Mouse (Mus musculus) urinary bladder, postnatal 4 days (tissue): ENCODE measurements around the gene Bcl9.
A peak's percentile ranks its signal among the peaks of the same experiment; 100 is the strongest.

ENCODE experiments used
- DNase-seq, 2 experiments: peaks; one replicate each; pipeline ENCODE4 v3.0.0; 2021 to 2022; ENCODE audit warnings: low spot score in 2 of 2

Bcl9 gene

GRCm38 (mm10) chr3:97297553-97298432 is at the start of gene Bcl9:
Bcl9 (minus strand) TSS chr3:97297917.
- peak; percentile 79 to 84 for DNase-seq

GRCm38 (mm10) chr3:97339193-97339576 is 41.5 kb upstream of the Bcl9 start:
- DNase-seq, result no peak

DNA sequence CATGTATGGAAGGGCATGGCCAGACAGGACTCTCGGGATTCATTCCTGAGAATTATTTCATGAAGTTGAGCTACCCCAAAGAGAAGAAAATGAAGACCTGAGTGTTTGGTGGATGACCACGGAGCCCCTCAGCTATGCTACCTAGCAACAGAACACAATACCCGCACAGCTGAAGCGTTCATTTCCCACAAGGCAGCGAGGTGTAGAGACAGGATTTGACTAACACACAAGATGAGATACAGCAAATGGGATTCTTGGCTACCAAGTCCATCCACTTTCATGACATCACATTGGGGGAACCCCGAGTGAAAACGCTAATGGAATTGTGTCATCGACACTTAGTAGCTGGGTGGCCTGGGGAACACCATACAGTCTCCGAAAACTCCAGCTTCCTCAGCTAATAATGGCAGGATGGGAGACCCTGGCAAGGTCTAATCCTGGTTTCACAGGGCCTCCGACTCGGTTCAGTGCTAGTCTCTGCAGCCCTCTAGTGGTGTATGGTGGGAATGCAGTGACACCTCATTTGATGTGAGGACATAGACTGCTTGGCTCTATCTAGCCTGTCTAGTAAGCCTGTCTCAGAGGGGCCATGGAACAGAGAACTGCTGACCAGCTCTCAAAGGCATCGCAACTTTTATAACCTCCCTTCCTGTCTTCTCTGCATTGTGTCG is 40.9 kb upstream of the Bcl9 start:
- DNase-seq, result peak; percentile 76 to 92

- peak; percentile 50 to 74 for DNase-seq
Measured at GRCm38 (mm10) chr3:97337306-97337705, 39.6 kb upstream of the Bcl9 start.

DNA sequence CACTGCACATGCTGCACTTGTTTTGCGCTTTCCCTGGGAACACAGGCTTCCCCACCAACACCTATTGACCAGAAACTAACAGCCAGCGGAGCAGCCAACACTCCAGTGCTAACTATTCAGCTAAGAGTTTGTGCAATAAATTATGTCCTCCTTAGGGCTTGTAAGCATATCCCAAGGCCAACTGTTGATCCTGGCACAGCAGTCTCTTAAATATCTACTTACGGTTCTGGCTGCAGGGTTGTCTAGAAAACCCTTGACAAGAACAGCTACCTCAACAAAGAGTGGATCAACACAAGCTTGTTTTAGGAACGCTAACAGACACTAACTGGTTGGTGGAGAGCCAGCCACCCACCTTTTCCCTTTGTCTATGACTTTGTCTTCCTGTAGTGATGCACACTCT is 38.6 kb upstream of the Bcl9 start:
- no peak for DNase-seq

GRCm38 (mm10) chr3:97334618-97335017 is 36.9 kb upstream of the Bcl9 start:
- no peak for DNase-seq

DNA sequence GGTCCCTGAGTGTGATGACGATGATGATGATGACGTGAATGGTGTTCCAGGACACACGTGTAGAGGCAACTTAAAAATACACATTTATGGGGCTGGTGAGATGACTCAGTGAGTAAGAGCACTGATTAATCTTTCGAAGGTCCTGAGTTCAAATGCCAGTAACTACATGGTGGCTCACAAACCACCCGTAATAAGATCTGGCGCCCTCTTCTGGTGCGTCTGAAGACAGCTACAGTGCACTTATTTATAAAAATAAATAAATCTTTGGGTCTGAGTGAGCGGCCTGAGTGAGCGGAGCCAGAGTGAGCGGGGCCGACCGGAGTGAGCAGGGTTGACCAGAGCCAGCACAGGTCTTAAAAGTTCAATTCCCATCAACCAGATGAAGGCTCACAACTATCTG is 34.5 kb upstream of the Bcl9 start:
- no peak for DNase-seq

- DNase-seq, result no peak
Measured at GRCm38 (mm10) chr3:97327809-97328208, 30.1 kb upstream of the Bcl9 start.

DNA sequence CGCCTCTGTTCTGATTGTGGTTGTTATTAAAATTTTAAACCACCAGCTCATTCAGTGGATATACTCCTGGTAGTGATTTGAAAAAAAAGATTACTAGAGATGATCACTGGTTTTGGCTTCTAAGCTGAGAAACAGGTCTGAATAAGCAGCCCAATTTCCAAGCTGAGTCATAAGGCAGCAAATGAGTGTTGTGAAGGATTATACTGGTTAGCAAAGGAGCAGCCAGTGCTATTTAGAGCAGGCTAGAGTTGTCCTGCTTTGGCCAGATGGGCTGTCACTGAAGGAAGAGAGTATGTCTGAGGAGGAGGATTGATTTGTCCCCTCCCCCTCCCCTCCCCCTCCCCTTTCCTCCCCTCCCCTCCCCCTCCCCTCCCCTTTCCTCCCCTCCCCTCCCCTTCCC is 29.6 kb upstream of the Bcl9 start:
- DNase-seq, result no peak

- no peak for DNase-seq
Measured at GRCm38 (mm10) chr3:97325621-97326345, 28.1 kb upstream of the Bcl9 start.

GRCm38 (mm10) chr3:97324046-97324445 is 26.3 kb upstream of the Bcl9 start:
- no peak for DNase-seq

DNA sequence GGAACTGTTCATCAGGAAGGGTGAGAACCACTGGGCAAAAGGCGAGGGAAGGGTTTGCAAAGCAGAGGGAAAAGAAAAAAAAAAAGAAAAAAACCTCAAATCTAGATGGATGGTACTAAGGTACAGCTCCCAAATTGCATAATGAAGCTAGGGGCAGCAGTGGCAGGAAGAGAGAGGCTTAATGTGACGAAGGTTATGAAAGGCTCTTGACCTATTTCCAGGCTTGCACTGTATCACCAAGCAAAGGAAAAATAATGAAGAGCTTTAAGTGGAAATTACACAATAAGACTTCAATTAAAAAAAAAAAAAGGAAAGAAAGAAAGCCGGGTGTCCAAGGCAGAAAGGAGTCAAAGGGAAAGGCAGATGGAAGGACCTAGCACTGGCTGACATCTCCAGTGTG is 19.6 kb upstream of the Bcl9 start:
- DNase-seq, result no peak

DNA sequence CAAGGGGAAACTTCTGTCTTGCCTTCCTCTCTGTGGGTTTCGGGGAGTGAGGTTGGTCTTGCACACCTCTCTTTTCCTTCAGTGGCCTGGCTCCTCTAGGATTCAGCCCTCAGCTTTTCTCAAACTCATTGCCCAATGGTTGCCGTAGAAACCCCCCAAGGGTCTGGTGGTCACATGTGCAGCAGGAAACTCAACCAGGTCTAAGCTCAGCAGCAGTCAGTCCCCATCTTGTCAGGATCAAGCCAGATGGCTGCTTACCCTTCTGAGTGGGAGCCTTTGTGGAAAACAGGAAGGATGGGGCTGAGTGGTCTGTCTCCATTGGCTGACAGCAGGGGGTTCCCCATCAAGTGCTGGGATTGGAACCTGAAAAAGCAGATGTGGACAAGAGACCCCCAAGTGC is 15.7 kb upstream of the Bcl9 start:
- no peak for DNase-seq

DNA sequence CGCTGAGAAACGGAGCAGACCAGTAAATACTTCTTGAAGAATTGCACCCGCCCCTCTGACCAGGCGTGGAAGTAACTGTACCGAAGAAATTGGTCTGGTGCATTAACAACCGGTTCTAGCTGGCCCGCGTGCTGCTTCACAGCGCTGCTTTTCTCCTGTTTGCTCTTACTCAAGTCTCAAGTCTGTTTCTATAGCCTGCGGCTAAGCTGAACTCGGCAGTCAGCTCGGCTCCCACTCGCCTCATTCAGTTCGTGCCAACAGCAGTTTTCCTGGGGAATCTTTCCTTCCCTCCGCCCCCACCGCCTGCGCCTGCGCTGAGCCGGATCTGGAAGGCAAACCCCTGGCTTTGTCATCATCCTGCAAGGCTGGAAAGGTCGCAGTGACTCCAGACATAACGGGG is 14.3 kb upstream of the Bcl9 start:
- peak; percentile 38 to 69 for DNase-seq

- no peak for DNase-seq
Measured at GRCm38 (mm10) chr3:97309748-97310536, 12.2 kb upstream of the Bcl9 start.

GRCm38 (mm10) chr3:97308440-97308839 is 10.7 kb upstream of the Bcl9 start:
- no peak for DNase-seq

DNA sequence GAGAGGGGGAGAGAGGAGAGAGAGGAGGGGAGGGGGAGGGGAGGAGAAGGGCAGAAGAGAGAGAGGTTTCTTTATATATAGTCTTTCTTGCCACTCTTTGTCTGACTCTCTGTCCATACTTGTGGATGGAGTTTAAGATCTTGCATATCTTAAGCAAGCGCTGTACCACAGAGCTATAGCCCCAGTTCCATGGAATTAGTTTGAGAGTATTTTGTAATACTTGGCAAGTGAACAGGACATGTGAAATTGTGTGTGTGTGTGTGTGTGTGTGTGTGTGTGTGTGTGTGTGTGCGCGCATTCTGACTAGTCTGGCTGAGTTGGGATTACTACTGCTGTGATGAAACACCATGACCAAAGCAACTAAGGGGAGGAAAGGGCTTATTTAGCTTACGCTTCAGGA is 8.2 kb upstream of the Bcl9 start:
- DNase-seq, result no peak

- DNase-seq, result no peak
Measured at GRCm38 (mm10) chr3:97301586-97301985, 3.9 kb upstream of the Bcl9 start.

DNA sequence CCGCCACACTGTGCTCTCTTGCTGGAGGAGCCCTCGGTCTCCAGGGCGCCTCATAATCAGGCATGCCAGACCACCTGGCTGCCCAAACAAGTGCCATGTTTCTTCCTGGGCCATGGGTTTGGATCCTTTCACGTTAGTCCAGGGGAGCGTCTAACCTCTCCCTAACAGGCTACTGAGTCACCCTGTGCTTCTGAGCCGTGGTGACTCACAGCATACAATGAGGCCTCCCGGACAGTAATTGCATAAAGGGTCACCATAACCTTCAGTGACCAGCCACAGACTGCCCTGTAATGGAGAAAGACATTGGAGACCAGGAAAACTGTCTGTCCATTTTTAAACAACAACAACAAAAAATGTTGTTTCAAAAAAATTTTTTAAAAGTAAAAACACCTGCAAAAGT is 2.7 kb upstream of the Bcl9 start:
- no peak for DNase-seq

GRCm38 (mm10) chr3:97299885-97300284 is 2.2 kb upstream of the Bcl9 start:
- no peak for DNase-seq

- DNase-seq, result no peak
Measured at GRCm38 (mm10) chr3:97298856-97299465, 1.2 kb upstream of the Bcl9 start.
